Mouse (Mus musculus): ENCODE data around the gene Vstm4.

Vstm4 gene

DNA sequence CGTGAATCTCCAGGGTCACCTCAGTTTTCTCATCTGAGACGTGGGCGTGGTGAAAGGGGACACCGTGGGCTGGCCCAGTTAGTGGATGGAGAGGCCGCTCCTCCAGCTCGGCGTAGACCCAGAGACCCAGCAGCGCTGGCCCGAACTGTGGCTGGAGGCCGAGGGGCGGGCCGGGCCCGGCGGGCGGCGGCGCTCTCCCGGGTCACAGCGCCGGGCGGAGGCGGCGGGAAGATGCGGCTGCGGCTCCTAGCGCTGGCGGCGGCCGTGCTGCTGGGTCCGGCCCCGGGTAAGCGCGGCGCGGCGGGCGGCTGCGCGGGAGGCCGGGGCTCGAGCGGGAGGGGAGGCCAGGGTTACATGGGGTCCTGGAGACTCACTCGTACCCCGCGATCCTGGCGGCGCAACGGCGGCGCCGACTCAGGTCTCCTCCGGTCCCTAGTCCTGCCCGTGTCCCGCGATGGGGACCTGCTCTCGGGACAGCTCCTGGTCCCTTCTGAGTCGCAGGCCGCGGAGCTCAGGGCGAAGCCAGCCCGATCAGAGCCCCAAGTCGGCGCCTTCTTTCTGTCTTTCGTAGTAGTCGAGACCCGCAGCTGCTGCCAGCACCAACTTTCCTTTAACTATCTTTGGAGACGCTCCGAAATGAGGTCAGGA is at the start of gene Vstm4:
Gene Vstm4, plus strand, starts transcription at position 76 of the 648 bp plus-strand sequence.
- peak; percentile 13 for DNase-seq

DNA sequence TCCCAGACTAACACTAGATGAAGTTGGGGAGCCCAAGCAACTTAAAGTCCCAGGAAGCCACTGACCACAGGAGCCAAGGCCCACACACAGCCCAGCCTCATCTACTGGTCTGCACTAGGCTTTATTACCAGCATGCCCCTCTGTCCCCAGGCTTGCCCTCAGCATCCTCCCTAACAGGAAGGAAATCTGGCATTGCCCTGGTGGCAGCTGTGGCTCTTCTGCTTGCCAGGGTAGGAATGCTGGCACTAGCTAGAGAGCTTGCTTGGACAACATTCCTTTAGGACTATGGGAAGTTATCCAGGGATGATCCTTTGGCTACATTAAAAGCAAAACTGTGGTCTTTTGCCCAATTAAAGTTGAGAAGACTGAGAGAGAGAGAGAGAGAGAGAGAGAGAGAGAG is 46.4 kb upstream of the Vstm4 start:
- no peak for DNase-seq

DNA sequence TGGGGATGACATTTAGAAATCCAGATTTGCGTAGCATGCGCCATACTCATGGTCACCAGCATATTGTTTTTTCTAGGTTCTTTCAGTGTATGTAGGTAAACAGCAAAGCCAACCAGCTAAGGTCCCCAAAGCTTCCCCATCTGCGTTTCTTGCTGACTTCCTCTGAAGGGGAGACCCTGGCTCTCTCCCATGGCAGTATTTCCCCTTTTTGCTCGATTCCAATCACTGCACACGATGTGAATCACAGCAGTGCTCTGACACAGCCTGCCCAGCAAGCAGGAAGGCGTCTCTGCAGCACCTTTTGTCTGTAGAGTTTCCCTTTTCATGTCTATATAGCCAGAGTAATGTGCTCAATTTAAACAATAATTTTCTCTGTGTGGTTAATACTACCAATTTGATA is 44.1 kb upstream of the Vstm4 start:
- no peak for DNase-seq

DNA sequence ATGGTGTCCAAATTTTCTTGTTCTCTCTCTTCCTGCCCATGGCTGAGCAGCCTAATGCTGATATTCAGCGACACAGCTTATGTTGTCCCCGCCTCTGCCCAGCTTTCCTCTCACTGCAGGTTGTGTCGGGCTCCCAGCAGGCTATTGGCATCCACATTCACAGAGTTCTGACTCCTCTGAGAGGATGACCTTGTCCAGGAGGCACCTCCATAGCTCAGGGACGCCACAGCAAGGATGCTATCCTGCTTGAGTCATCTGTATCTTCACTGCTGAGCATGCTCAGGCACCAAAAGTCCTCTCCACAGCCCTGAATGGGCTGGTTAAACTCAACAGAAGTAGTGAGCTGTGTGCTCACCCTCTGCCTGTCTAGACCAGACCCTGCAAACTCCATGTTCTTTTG is 41.6 kb upstream of the Vstm4 start:
- no peak for DNase-seq

DNA sequence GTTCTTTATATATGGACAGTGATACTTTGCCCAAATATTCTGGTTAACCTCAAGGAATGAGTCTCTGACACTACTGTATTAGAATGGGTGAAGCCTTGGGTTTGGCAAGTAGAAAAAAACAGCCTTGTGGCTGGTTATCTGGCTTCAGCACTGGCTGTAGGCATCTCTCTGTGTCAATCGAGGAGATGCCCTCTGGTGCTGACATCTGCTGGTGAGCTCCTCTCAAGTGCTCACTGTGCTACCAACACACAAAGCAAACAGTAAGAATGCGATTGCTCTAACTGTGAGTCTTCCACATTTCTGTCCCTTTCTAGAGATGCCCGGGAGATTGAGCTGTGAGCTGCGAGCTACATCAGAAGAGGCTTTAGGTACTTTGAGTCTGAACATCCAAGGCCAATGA is 40.0 kb upstream of the Vstm4 start:
- DNase-seq: no peak

DNA sequence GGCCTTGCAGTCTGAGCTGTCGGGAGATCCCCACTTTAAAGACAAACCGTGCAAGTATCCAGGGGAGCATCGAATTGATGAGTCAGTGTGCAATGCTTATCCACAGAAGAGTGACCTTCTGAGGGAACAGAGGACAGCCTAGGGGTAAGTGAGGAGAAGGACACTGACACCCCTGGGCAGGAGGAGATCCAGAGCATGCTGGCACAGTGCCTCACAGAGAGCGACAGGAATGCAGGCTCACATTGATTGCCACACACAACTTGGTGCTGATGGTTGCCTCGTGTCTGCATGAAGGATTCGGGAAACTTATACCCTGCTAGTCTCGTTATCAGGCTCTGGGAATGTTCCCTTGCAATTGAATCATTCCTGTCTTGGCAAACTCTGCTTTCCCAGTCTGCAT is 39.3 kb upstream of the Vstm4 start:
- DNase-seq: no peak

DNA sequence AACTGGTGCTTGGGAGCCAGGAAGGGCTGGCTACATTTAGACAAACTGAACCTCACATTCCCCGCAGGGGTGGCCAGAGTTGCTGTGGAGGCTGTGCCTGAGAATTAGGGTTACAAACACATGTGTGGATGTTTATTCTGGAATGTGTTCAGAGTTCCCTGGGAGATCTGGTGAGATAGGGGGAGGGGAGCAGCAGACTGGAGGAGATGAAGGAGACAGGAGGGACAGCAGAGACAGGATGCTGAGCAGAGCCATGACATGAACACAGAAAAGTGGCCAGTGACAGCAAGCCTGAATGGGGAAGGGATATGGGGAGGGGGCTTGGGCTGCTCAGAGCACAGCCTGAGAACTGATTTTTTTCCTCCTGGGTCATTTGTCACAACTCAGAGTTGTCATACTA is 37.3 kb upstream of the Vstm4 start:
- DNase-seq: no peak

DNA sequence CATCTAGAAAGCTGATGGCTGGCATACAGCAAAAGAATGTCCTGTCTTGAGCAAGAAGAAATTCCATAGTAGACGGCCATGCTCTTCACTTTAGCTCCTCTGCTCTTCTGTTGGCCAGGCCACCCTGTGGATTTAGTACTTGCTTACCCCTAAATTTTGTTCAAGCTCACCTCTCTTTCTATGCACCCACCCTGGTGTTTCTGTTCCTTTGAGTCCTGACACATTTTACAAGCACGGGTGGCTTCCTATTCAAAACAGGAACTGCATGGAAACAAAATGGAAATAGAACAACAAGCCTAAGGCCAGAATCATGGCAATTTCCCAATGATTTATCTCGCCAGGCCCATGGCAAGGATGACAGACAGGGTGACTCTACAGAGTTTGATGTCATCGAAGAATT is 33.7 kb upstream of the Vstm4 start:
- no peak for DNase-seq

DNA sequence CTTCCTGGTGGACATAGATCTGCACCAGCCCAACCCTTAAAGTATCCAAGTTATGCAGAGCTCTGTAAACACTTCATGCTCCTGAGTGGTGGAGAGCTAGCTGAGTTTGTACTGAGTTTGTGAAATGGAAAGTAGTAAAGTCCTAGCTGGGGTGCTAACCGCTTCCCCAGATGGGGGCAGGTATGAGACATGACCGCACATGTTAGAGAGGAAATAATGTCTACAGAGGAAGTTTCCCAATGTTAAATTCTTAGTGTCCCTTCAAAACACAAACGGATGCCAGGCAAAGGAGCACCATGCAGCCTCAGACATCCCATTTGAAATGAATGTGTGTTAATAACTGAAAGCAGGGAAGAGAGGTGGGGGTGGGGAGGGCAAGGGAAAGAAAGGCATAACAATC is 32.7 kb upstream of the Vstm4 start:
- DNase-seq: no peak

DNA sequence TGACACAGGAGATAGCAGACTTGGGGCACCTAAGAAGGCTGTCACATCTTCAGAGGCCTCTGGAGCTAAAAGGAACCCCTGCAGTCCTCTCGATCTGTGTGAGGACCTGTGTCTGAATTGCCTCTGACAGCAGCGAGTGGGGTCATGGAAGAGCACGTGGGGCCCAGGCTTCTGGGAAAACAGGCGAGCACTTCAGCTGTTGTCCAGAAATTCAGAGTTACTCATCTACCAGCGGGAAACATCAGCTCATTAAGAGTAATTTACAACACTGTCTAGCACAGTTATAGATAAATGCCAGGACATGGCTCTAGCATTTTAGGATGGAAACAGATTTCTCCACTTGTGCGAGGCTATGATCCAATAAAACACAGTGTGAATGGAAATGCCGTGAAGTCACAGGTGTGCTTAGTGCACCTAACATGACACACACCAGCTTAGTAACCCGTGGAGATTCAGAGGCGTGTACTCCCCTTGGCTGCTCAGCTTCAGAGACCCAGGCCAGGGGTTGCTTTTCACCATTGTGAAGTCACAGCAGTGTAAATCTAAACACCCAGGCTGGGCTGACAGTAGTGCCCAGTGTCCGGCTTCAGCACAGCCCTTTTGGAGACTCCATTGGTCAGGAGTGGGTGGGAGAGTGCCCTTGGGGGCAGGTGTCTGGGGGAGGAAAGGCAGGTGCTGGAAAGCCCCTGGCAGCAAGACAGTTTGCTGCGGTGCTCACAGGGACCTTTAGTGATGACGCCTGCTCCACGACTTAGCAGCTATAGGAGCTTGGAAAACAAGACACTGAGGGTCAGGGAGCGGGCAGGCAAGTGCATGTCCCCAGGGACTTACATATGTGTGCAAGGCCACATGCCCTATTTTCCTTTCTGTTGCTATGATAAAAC is 32.0 kb upstream of the Vstm4 start:
- DNase-seq: no peak

DNA sequence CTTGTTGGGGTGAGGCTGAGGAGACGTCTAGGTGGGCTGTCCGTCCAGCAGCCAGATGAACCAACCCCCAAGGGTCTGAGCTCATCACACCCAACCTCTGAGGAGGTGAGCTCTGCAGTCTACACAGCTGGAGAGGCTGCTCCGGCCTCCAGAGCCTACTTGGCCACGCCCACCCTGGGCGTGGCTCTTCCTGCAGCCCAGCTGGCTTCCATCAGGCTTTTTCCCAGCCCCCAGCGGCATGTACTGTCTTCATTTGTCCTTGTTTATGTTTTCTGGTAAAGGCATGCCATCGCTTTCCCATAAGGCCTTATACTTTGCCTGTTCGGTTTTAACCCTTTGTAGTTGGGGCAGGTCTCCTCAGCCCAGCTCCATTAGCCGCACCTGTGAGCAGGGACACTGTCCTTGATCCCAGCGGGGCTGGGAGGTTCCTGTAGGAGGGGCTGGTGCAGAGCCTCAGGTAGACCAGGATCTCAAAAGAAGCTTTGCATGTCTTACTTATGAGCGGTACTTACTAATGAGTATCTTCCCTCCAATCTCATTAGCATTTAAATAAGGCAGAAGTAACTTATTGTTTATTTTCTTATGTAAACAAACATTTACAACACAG is 31.0 kb upstream of the Vstm4 start:
- DNase-seq: no peak

DNA sequence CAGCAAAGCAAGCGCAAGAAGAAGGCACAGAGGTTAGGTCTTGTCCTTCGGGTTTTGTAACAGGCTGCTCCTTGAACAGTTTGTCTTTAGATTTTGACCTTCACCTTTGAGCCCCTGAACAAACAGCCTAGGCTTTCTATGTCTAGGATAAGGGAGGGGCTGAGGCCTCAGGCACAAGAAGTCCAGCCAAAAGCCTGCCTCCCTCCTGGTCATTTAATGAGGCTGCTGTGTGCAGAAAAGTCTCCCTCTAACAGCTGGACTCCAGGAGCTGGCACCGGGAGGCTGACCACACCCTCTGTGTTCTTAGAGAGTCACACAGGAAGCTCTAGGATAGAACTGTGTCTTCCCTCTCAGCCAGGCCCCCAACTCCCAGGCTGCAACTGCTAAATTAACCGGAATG is 29.4 kb upstream of the Vstm4 start:
- no peak for DNase-seq

DNA sequence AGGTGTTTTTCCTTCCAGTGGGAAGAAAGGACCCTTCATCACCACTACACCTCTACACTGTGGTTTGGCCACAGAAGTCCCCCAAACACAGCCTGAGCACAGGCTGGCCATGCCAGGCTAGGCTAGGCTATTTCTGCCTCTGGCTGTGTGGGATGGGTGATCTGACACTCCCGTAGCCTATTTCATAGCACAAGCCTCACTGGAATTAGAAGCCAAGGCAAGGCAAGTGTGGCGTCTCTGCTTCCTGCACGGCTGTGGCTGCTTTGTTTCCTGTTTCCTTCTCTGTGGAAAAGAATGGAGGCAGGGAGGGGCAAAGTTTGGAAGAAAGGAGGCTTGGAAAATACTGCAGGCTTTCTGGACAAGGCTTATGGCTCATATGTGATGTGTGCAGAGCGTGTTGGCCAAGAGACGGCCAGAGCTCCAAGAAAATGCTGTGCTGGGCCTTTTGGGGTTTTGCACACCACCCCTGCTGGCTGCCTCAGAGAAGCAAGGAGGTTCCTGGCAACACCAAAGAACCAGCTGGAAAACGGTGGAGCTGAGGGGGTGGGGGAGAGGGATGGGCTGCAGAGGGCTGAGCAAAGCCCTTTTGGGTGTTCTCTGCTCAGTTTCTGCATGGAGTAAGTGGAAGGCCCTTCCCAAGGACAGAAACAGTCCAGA is 28.4 kb upstream of the Vstm4 start:
- peak; percentile 21 for DNase-seq

DNA sequence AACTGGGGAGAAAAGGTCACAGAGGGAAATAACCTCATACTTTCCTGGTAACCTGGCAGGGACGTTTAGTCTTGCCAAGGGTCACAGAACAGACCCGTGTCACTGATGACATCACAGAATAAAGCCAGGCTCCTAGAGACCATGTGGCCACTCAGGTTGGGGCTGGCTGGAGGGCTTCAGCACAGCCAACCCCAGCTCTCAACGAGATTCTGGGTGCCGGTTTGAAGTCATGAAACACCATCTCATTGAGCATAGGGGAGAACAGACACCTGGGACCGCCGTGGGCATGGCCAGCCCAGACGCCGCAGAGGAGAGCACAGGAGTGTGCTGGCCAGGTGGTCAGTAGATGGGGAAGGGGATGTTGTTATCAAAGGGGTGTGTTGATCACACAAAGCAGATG is 22.7 kb upstream of the Vstm4 start, which contains the start of gene Fam170b:
Gene Fam170b, plus strand, starts transcription at position 116 of the 400 bp plus-strand sequence.
- no peak for DNase-seq

DNA sequence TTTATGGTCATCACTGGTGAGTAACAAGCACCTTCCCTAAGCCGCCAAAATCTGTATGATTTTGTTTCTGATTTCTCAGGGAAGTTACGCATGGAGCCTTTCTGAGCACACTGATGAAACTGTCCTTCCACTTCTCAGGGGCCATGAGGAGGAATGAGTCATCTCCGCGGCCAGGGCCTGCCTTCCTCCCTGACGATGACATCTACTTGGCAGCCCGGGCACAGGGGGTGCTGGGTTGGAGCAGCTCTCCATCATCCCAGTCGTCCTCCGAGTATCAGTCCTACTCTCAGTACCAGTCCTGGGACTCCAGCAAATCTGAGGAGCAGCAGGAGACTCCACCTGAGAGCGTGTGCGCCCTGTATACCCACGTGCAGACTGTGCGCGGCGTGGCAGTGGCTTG is 21.4 kb upstream of the Vstm4 start:
- no peak for DNase-seq

DNA sequence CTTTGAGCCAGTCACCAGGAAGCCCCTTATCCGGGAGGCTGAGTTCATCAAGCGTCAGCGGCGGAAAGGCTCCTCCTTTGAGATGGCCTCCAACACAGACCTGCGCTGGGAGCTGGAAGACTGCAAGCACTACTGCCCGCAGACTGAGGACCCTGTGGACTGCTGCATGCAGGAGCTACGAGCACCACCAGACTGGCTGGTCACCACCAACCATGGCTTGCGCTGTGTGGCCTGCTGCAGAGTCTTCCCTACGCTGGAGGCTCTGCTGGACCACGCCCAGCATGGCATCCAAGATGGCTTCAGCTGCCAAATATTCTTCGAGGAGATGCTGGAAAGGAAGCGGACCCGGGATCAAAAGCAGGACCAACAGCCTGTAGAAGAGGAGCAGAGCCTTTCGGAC is 21.0 kb upstream of the Vstm4 start:
- DNase-seq: no peak

DNA sequence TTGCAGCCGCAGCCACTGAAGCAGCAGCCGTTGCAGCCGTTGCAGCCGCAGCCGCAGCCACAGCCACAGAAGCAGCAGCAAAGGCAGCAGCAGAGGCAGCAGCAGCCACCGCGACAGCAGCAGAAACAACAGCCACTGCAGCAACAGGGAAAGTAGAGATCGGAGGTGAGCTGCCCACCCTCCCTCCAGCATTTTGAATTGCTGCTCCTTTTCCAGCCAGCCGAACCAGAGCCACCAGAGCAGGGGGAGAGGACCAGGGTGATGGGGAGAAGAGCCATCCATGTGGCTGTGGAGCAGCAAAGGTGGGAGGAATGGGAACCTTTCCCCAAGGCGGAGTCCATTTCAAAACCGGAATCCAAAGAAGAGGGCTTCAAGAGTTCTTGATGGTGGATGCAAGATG is 20.4 kb upstream of the Vstm4 start:
- DNase-seq: no peak

DNA sequence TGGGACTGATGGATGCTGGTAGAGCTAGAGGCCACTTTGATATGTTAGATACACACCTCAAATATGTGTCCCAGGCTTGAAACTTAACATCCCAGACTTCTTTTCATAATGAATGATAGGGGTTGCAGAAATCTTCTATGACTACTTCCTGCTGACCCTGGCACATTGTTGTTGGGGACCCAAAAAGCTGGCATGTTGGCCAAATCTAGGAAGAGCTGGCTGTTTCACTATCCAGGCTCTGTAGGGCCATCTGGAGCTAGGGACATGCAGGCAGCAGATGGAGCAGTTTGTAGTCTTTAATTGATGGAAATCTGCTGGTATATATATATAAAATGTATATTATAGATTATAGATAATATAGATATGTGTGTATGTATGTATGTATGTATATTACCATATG is 14.5 kb upstream of the Vstm4 start:
- no peak for DNase-seq

DNA sequence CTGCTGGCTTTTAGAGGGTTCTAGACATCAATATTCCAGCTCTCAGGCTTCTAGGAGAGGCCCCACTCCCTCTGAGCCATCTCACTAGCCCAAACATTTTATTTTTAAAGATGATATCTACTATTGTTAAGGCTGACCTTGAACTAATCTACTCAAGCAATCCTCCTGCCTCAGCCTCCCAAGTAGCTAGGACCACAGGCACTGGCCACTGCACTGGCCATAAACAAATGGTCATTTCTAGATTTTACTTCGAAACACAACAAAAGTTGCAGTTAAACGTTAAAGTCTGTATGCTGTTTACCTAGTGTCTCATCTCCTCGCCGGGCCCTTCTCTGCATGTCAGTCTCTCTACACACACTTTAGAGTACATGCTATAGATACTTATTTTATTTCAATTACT is 2.5 kb upstream of the Vstm4 start:
- DNase-seq: no peak

DNA sequence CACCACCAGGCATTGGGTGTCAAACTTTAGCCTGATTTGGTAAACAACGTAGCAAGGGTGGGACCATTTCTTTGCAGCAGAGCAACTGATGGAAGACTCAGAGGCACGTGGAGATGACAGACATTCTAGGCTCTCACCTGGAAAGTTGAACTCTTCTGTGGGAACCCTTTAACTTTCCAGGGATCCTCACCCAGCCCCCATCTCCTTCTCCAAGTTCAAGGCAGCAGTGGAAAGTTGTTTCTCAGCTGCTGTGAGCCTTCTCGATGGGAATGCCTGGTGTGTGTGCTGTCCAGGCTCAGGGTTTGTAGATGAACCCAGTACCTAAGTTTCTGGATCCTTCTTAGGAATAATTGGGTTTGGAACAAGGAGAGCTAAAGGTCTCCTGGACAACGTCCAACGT is 310 bp upstream of the Vstm4 start:
- no peak for DNase-seq

DNA sequence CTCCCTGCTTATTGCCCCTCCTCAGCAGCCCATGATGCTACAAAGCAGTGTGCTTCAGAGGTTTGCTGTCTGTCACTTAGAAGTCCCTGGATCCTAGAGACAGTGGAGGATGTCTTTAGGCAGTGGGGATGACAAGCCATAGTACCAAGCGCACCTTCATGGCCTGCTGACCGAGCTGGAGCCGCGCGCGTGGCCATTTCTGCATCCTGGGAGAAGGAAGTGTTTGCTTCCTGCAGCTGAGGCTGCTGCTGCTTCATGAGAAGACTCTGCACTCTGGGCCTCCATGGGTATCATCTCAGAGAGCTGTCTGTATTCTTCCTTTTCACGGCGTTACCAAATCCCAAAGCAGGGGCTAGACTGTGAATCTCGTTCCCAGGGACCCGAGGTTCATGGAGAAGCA is 1.8 kb downstream of the Vstm4 start:
- no peak for DNase-seq

DNA sequence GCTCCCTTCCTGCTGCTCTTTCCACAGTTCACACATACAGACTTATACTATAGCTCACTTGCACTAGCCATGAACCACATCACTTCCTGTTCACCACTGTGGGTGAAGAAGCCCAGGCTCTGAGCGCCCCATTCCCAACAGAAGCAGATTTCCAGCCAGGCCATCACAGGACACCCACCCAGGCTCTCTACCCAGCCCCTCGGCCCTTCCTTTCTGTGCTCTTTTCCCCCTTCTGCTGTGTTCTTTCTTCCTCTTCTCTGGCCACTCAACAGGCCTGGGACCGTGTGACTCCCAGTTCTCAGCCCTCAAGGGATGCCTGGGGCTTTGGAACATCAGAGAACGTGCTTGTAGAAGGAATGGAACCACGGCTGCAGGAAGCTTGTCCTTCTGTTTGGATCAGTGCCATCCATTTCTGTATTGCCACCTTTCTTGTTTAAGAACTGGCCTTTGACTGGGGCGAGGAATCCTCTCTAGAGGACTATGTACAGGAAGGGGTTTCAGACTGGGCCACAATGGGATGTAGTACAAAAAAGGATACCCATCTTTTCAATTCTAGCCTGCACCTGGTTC is 2.5 kb downstream of the Vstm4 start:
- no peak for DNase-seq

All from layer of hippocampus, adult 9-11 months (tissue).